Mouse (Mus musculus) lung, adult 2 months (tissue): ENCODE data around the gene Ifnl3.

Experiments
- CTCF ChIP-seq: fragments of 200-500 bp; IDR thresholded peaks from 2 replicates; pipeline ENCODE4 v1.5.1; 2011; ENCODE audit warnings: mild to moderate bottlenecking, low read length, control low read depth; ENCODE audit not compliant: insufficient read depth
- POLR2A ChIP-seq: fragments of 200-500 bp; IDR thresholded peaks from 2 replicates; pipeline ENCODE4 v1.6.1; 2011; ENCODE audit warnings: low read depth, mild to moderate bottlenecking, control low read depth, low read length, borderline replicate concordance; ENCODE audit errors: extremely low read depth

- TF ChIP-seq POLR2A (no peak), CTCF (no peak)
Observed at GRCm38 (mm10) chr7:28547628-28548027, 25.0 kb downstream of the Ifnl3 start.
